In genomic region chr12:26404781-26405702, GRCm38 (mm10) we compare ENCODE assay signal across 10 mouse cellular contexts. TPM values are rescaled to one million over a fixed set of nuclear protein-coding genes. Genes with fewer than 3 reads are reported as not detected.
DNase-seq lines count a peak whose midpoint lies in the region; ATAC-seq and TF ChIP-seq lines count a peak whose summit lies in the region.
"Had no signal": no experiment of that assay in that cellular context is flagged by ENCODE, and none has a peak within 500 bp of the region (broad histone marks: within the 10 kb centered on the region; RNA-seq: fewer than 3 reads in every experiment).

No protein-coding gene starts in this region.

- H3K9ac ChIP-seq in lung, postnatal 0 days (replicated peaks; ENCODE audit: low read depth): no peak overlapping the region
- H3K9ac ChIP-seq in neural tube, embryonic 15.5 days (replicated peaks): no peak overlapping the region
- H3K9ac ChIP-seq: neural tube, embryonic 12.5 days had no signal

- WGBS in lung, postnatal 0 days: 36% methylated on average over 11 of the region's 11 CpGs
- 83% methylated on average over 11 of the region's 11 CpGs for WGBS in neural tube, embryonic 15.5 days

- H3K36me3 ChIP-seq in lung, postnatal 0 days (ENCODE audit: insufficient read depth, low read length): 0 out of 2 replicates have a peak, but pooled peaks cover 6% of the 10 kb centered on the region
- 0 out of 2 replicates have a peak, but pooled peaks cover 3% of the 10 kb centered on the region for H3K36me3 ChIP-seq in neural tube, embryonic 15.5 days

- intact Hi-C loops in heart, postnatal 10 days (cut with DNase I): no loop called here

- no peak for TF ChIP-seq CTCF in lung, postnatal 0 days (IDR thresholded peaks at IDR 0.05)

- no peaks in the 10 kb centered on the region for H3K9me3 ChIP-seq in lung, postnatal 0 days (ENCODE audit: low read length)
- no peaks in the 10 kb centered on the region for H3K9me3 ChIP-seq in neural tube, embryonic 15.5 days (replicated peaks)
- H3K9me3 ChIP-seq: neural tube, embryonic 12.5 days had no signal

- no peaks in the 10 kb centered on the region for H3K27me3 ChIP-seq in lung, postnatal 0 days (replicated peaks; ENCODE audit: insufficient read depth, low read length)
- H3K27me3 ChIP-seq in neural tube, embryonic 15.5 days (replicated peaks): no peaks in the 10 kb centered on the region
- H3K27me3 ChIP-seq: neural tube, embryonic 12.5 days had no signal

- H3K4me1 ChIP-seq in lung, postnatal 0 days (ENCODE audit: insufficient read depth, low read depth, low read length): peaks cover 28% of the 10 kb centered on the region
- H3K4me1 ChIP-seq in neural tube, embryonic 15.5 days: peaks cover 34% of the 10 kb centered on the region

- peak; percentile 26 for DNase-seq in kidney, adult 9 months
- no peak for DNase-seq in kidney, adult 8-10 months
- DNase-seq in adipocyte (ENCODE audit: low spot score): peak; percentile 64
- DNase-seq in cerebellum, postnatal 36 days: peak; percentile 50 to 53
- peak; percentile 74 to 80 for DNase-seq in heart, postnatal 10 days
- peak; percentile 66 for DNase-seq in lung, postnatal 0 days (ENCODE audit: low spot score)
- DNase-seq in left cerebral cortex, adult 11 months (ENCODE audit: low spot score): no peak

- H3K27ac ChIP-seq in lung, postnatal 0 days (ENCODE audit: low read length): peak overlapping the region; percentile 10; the same call in 1 of the 2 replicates
- H3K27ac ChIP-seq in neural tube, embryonic 15.5 days (replicated peaks): no peak overlapping the region; the same call in 1 of the 2 replicates
- H3K27ac ChIP-seq: neural tube, embryonic 12.5 days had no signal

- ATAC-seq in lung, postnatal 0 days: peak; percentile 60
- ATAC-seq in neural tube, embryonic 15.5 days (ENCODE audit: low FRiP score): no peak

- no peak overlapping the region for H3K4me2 ChIP-seq in lung, postnatal 0 days (replicated peaks; ENCODE audit: low read depth, low read length)
- no peak overlapping the region for H3K4me2 ChIP-seq in neural tube, embryonic 15.5 days
- H3K4me2 ChIP-seq: neural tube, embryonic 12.5 days had no signal

- no peak for TF ChIP-seq EP300 in lung, postnatal 0 days (IDR thresholded peaks at IDR 0.05)

- H3K4me3 ChIP-seq in lung, postnatal 0 days (ENCODE audit: low read depth, low read length): no peak overlapping the region
- no peak overlapping the region for H3K4me3 ChIP-seq in neural tube, embryonic 15.5 days (replicated peaks)
- H3K4me3 ChIP-seq: neural tube, embryonic 12.5 days had no signal

RNA-seq across cellular contexts. Expression of gene Rnf144a, which starts 10.0 kb away (rescaled TPM):
- 10 to 100 TPM; 42.4 to 54.3 TPM for total RNA-seq in heart, postnatal 10 days (2021)
- polyA plus RNA-seq in lung, postnatal 0 days (2015; fragmentation: Nextera tagmentation; extraction: Ambion mirVana): 69.6 and 73.7 TPM in 2 replicates
- 25.7 and 27.5 TPM in 2 replicates for polyA plus RNA-seq in neural tube, embryonic 15.5 days (2015; fragmentation: Nextera tagmentation; extraction: Ambion mirVana)
- total RNA-seq: MEL had no signal

RNA-seq across cellular contexts. Expression of gene Rsad2, which starts 51.2 kb away (rescaled TPM):
- 1 to 10 TPM; 6.9 to 9.7 TPM for total RNA-seq in heart, postnatal 10 days (2021)
- polyA plus RNA-seq in lung, postnatal 0 days (2015; fragmentation: Nextera tagmentation; extraction: Ambion mirVana): 11.5 and 13.3 TPM in 2 replicates
- polyA plus RNA-seq in neural tube, embryonic 15.5 days (2015; fragmentation: Nextera tagmentation; extraction: Ambion mirVana): 0.32 and 1.6 TPM in 2 replicates

Comparison
In these comparisons a context has a peak if more than half of its experiments do, and no peak if none do; other contexts are left out.
1. DNase-seq: peak in kidney, adult 9 months (single experiment), adipocyte (single experiment), cerebellum, postnatal 36 days (2 of 2), heart, postnatal 10 days (2 of 2) and lung, postnatal 0 days (single experiment); none in kidney, adult 8-10 months (0 of 2) and left cerebral cortex, adult 11 months (single experiment).